Mouse (Mus musculus): ENCODE measurements around the gene Ccdc177. TPM values are rescaled to one million over a fixed set of nuclear protein-coding genes. Genes with fewer than 3 reads are reported as not detected.

Ccdc177 gene
- polyA plus RNA-seq, 1 experiment = not detected

DNA sequence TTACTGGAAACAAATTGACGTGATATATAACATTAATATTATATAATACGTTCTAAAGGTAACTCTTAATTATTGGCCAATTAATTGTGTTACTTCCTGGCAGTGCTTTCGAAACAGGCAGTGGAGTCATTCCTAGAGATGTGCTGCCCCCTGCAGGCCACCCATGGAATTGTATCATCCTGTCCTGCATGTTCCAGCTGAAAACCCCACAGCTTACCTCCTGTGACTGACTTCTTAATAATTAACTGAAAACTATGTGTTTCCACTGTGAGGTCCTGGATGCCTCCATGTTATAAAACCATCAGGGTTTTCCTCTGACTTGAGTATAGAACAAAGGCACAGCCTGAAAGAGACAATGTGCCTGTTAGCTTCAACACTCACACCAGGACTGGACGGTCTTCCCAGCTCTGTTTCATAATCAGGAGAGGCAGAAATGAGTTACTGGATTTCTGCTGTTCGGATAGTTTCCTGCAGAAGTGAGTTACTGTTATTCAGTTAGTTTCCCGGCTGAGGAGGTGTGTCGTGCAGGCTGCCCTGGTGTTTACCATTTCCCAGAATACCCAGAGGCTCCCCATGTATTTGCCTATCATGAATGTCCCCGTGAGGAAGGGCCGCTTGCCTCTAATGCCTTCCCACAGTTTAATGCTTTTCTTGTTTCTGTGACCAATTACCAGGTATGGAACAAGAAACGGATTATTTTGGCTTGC lies 35.5 kb downstream of the Ccdc177 start:
- 19% methylated on average over 10 of the region's 10 CpGs for WGBS
- Histone ChIP-seq H3K27me3 (replicated peaks; ENCODE audit: control insufficient read depth, insufficient read depth, low read length) (no peaks in the 10 kb centered on the region), H3K4me3 (ENCODE audit: insufficient read depth, low read depth, low read length) (no peak overlapping the region), H3K4me1 (ENCODE audit: control insufficient read depth, insufficient read depth, low read length) (peaks cover 3% of the 10 kb centered on the region; the same call in 1 of the 2 replicates), H3K36me3 (ENCODE audit: control insufficient read depth, insufficient read depth, low read length) (no peaks in the 10 kb centered on the region), H3K27ac (ENCODE audit: insufficient read depth, low read depth, low read length) (peak overlapping the region; percentile 77; the same call in 1 of the 2 replicates)
- TF ChIP-seq POLR2A (IDR thresholded peaks at IDR 0.05; ENCODE audit: low read depth, low read length) = no peak
- TF ChIP-seq CTCF (conservative IDR thresholded peaks at IDR 0.05; ENCODE audit: insufficient read depth, insufficient read length, low read depth, low read length) = peak; percentile 93
- peak; percentile 94 for DNase-seq

GRCm38 (mm10) chr12:80721458-80721857 lies 39.0 kb downstream of the Ccdc177 start:
- TF ChIP-seq POLR2A (IDR thresholded peaks at IDR 0.05; ENCODE audit: low read depth, low read length) (no peak), CTCF (conservative IDR thresholded peaks at IDR 0.05; ENCODE audit: insufficient read depth, insufficient read length, low read depth, low read length) (no peak)
- H3K4me3 ChIP-seq (ENCODE audit: insufficient read depth, low read depth, low read length) = no peak overlapping the region
- no peaks in the 10 kb centered on the region for H3K27me3 ChIP-seq (replicated peaks; ENCODE audit: control insufficient read depth, insufficient read depth, low read length)
- H3K36me3 ChIP-seq (ENCODE audit: control insufficient read depth, insufficient read depth, low read length) = no peaks in the 10 kb centered on the region
- 89% methylated on average over 15 of the region's 15 CpGs for WGBS
- H3K4me1 ChIP-seq (ENCODE audit: control insufficient read depth, insufficient read depth, low read length) = peaks cover 3% of the 10 kb centered on the region; the same call in 1 of the 2 replicates
- no peak for DNase-seq
- H3K27ac ChIP-seq (ENCODE audit: insufficient read depth, low read depth, low read length) = no peak overlapping the region

- WGBS = 80% methylated on average over 12 of the region's 12 CpGs
- Histone ChIP-seq H3K4me1 (ENCODE audit: control insufficient read depth, insufficient read depth, low read length) (peaks cover 3% of the 10 kb centered on the region; the same call in 1 of the 2 replicates), H3K36me3 (ENCODE audit: control insufficient read depth, insufficient read depth, low read length) (no peaks in the 10 kb centered on the region), H3K27ac (ENCODE audit: insufficient read depth, low read depth, low read length) (no peak overlapping the region), H3K4me3 (ENCODE audit: insufficient read depth, low read depth, low read length) (no peak overlapping the region), H3K27me3 (replicated peaks; ENCODE audit: control insufficient read depth, insufficient read depth, low read length) (no peaks in the 10 kb centered on the region)
- DNase-seq = no peak
- TF ChIP-seq CTCF (conservative IDR thresholded peaks at IDR 0.05; ENCODE audit: insufficient read depth, insufficient read length, low read depth, low read length) = no peak
- no peak for TF ChIP-seq POLR2A (IDR thresholded peaks at IDR 0.05; ENCODE audit: low read depth, low read length)
Observed at GRCm38 (mm10) chr12:80720507-80720906, 40.0 kb downstream of the Ccdc177 start.

- Histone ChIP-seq H3K27ac (ENCODE audit: insufficient read depth, low read depth, low read length) (no peak overlapping the region), H3K27me3 (replicated peaks; ENCODE audit: control insufficient read depth, insufficient read depth, low read length) (no peaks in the 10 kb centered on the region), H3K4me1 (ENCODE audit: control insufficient read depth, insufficient read depth, low read length) (no peaks in the 10 kb centered on the region), H3K4me3 (ENCODE audit: insufficient read depth, low read depth, low read length) (no peak overlapping the region), H3K36me3 (ENCODE audit: control insufficient read depth, insufficient read depth, low read length) (no peaks in the 10 kb centered on the region)
- no peak for TF ChIP-seq POLR2A (IDR thresholded peaks at IDR 0.05; ENCODE audit: low read depth, low read length)
- TF ChIP-seq CTCF (conservative IDR thresholded peaks at IDR 0.05; ENCODE audit: insufficient read depth, insufficient read length, low read depth, low read length) = no peak
- no peak for DNase-seq
- 25% methylated on average over 2 of the region's 2 CpGs for WGBS
Observed at GRCm38 (mm10) chr12:80719141-80719540, 41.3 kb downstream of the Ccdc177 start.

DNA sequence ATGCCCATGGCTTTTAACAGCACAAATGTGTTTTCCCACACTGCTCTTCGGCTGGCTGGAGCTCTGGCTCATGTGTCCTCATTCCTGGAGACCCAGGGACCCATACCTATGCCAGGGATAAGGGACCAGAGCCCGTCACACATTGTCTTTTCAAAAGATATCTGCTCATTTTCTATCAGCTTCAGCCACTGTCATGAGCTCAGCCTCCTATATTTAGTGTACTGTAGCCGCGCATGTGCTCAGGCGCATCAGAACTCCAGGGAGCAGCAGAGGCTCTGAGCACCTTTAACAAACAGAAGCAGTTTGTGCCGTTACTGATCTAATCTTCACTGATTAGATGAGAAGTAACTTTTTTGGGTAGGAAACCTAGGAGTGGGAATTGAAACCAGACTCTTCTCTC lies 44.6 kb downstream of the Ccdc177 start:
- H3K36me3 ChIP-seq (ENCODE audit: control insufficient read depth, insufficient read depth, low read length) = no peaks in the 10 kb centered on the region
- no peaks in the 10 kb centered on the region for H3K27me3 ChIP-seq (replicated peaks; ENCODE audit: control insufficient read depth, insufficient read depth, low read length)
- no peaks in the 10 kb centered on the region for H3K4me1 ChIP-seq (ENCODE audit: control insufficient read depth, insufficient read depth, low read length)
- H3K4me3 ChIP-seq (ENCODE audit: insufficient read depth, low read depth, low read length) = no peak overlapping the region
- DNase-seq = no peak
- no peak for TF ChIP-seq POLR2A (IDR thresholded peaks at IDR 0.05; ENCODE audit: low read depth, low read length)
- WGBS = 80% methylated on average over 6 of the region's 6 CpGs
- no peak overlapping the region for H3K27ac ChIP-seq (ENCODE audit: insufficient read depth, low read depth, low read length)

DNA sequence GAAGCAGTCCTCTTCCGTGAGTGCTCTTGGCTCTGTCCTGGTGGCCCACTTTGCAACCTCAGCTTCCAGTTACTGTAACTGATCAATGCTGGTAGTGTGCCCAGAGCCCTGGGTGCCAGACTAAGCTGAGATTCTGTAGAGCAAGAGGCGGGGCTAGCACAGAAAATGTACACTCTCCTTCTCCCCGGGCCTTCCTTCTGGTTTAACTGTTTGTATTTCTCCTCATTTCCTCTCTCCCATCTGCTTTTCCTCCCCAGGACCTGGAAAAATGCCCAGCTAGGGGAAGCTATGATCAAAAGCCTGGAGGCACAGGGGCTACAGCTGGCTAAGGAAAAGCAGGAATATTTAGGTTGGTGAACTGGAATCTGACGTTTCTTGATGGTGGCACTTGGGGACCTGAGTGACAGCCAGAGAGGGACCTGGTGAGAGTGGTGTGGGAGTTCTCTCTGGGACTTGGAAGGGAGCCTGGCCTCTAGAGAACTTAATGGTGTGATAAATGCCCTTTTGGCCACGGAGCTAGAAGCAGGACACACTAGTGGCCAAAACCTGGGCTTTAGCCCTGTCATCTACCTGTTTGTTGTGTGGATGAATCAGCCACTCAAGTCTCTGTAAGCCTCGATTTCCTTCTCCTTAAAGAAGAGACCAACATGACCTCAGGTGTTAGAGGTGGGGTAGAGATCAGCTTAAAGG lies 53.4 kb downstream of the Ccdc177 start:
- Histone ChIP-seq H3K36me3 (ENCODE audit: control insufficient read depth, insufficient read depth, low read length) (no peaks in the 10 kb centered on the region), H3K27ac (ENCODE audit: insufficient read depth, low read depth, low read length) (no peak overlapping the region), H3K4me3 (ENCODE audit: insufficient read depth, low read depth, low read length) (no peak overlapping the region), H3K27me3 (replicated peaks; ENCODE audit: control insufficient read depth, insufficient read depth, low read length) (no peaks in the 10 kb centered on the region), H3K4me1 (ENCODE audit: control insufficient read depth, insufficient read depth, low read length) (no peaks in the 10 kb centered on the region)
- DNase-seq = peak; percentile 11
- no peak for TF ChIP-seq POLR2A (IDR thresholded peaks at IDR 0.05; ENCODE audit: low read depth, low read length)
- no peak for TF ChIP-seq CTCF (conservative IDR thresholded peaks at IDR 0.05; ENCODE audit: insufficient read depth, insufficient read length, low read depth, low read length)
- 29% methylated on average over 6 of the region's 6 CpGs for WGBS

DNA sequence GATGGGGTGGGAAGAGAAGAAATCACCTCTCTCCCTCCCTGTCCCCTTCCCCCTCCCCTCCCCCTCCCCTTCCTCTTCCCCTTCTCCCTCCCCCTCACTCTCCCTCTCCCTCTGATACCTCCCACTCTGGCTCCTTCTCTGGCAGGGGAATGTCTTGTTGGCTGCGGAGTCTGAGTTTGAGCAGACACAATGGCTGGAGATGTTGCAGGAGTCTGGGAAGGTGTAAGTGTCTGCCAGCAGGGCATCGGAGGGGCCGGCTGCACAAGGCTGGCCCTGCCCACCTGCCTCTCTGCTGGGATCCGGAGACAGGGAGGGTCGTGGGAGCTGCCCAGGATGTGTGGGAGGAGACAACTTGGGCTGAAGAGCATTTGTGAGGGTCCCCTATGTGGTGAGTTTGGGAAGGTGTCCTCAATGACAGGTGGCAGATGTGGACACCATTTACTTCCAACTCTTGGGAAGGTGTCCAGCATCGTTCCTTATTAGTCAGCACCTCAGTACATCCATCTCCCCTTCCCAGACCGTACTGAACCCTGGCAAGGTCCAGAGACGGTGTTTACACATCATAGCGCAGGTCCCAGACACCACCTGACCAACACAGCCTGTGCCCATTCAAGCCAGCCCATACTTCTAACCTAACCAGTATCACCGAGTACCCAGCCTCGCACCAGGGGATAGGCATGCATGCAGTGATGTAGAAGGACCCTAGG lies 54.1 kb downstream of the Ccdc177 start:
- Histone ChIP-seq H3K27ac (ENCODE audit: insufficient read depth, low read depth, low read length) (no peak overlapping the region), H3K27me3 (replicated peaks; ENCODE audit: control insufficient read depth, insufficient read depth, low read length) (no peaks in the 10 kb centered on the region), H3K4me1 (ENCODE audit: control insufficient read depth, insufficient read depth, low read length) (no peaks in the 10 kb centered on the region), H3K36me3 (ENCODE audit: control insufficient read depth, insufficient read depth, low read length) (no peaks in the 10 kb centered on the region), H3K4me3 (ENCODE audit: insufficient read depth, low read depth, low read length) (no peak overlapping the region)
- 52% methylated on average over 11 of the region's 11 CpGs for WGBS
- TF ChIP-seq POLR2A (IDR thresholded peaks at IDR 0.05; ENCODE audit: low read depth, low read length) (no peak), CTCF (conservative IDR thresholded peaks at IDR 0.05; ENCODE audit: insufficient read depth, insufficient read length, low read depth, low read length) (no peak)
- no peak for DNase-seq

Other genes starting within 250 kb of the Ccdc177 start
- 0.72 and 0.81 TPM in 2 replicates for gene Galnt16, start 242.4 kb downstream of the Ccdc177 start, polyA plus RNA-seq (2012; rRNA removed)
- gene Slc39a9, start 116.8 kb downstream of the Ccdc177 start, polyA plus RNA-seq (2012; rRNA removed) = 48.3 and 58.2 TPM in 2 replicates
- gene Erh, start 116.3 kb downstream of the Ccdc177 start, polyA plus RNA-seq (2012; rRNA removed) = 23.3 and 36.8 TPM in 2 replicates
- gene Plekhd1, start 68.1 kb downstream of the Ccdc177 start, polyA plus RNA-seq (2012; rRNA removed) = 7.4 and 8.8 TPM in 2 replicates
- 65.5 and 80.0 TPM in 2 replicates for gene Susd6, start 29.8 kb upstream of the Ccdc177 start, polyA plus RNA-seq (2012; rRNA removed)
- 233 and 243 TPM in 2 replicates for gene Srsf5, start 184.8 kb upstream of the Ccdc177 start, polyA plus RNA-seq (2012; rRNA removed)
- gene Slc10a1, start 208.0 kb upstream of the Ccdc177 start, polyA plus RNA-seq (2012; rRNA removed) = 0.38 and 0.79 TPM in 2 replicates